Mouse (Mus musculus) midbrain, embryonic 16.5 days (tissue): ENCODE results near the gene Pwwp2b. TPM values are rescaled to one million over a fixed set of nuclear protein-coding genes. Genes with fewer than 3 reads are reported as not detected.

Experiments
- ATAC-seq: fragments of 200-750 bp; cut with Nextera tagmentation; 2 replicates; pipeline ENCODE4 v1.8.0; 2017; ENCODE audit warnings: moderate TSS enrichment
- H3K27ac ChIP-seq: fragments of 300-500 bp; sonication (generic); 2 replicates; pipeline ENCODE4 v1.5.1; 2014; ENCODE audit warnings: mild to moderate bottlenecking, low read length, mixed read lengths
- H3K27me3 ChIP-seq: fragments of 300-500 bp; sonication (generic); 2 replicates; pipeline ENCODE4 v1.6.1; 2014; ENCODE audit warnings: low read depth, low read length, mixed read lengths; ENCODE audit not compliant: control insufficient read depth, insufficient read depth
- H3K36me3 ChIP-seq: fragments of 300-500 bp; sonication (generic); 2 replicates; pipeline ENCODE4 v1.6.1; 2014; ENCODE audit warnings: mild to moderate bottlenecking, low read length, moderate library complexity, mixed read lengths; ENCODE audit not compliant: control insufficient read depth, insufficient read depth
- H3K4me1 ChIP-seq: fragments of 300-500 bp; sonication (generic); 2 replicates; pipeline ENCODE4 v1.6.1; 2014; ENCODE audit warnings: mild to moderate bottlenecking, low read length, mixed read lengths; ENCODE audit not compliant: control insufficient read depth, insufficient read depth
- H3K4me2 ChIP-seq: fragments of 300-500 bp; sonication (generic); 2 replicates; pipeline ENCODE4 v1.6.1; 2014; ENCODE audit warnings: mild to moderate bottlenecking, low read length, mixed read lengths
- H3K4me3 ChIP-seq: fragments of 300-500 bp; sonication (generic); 2 replicates; pipeline ENCODE4 v1.5.1; 2014; ENCODE audit warnings: low read depth, mild to moderate bottlenecking, low read length, moderate library complexity, mixed read lengths
- H3K9ac ChIP-seq: fragments of 300-500 bp; sonication (generic); 2 replicates; pipeline ENCODE4 v1.6.1; 2014; ENCODE audit warnings: low read depth, low read length, mixed read lengths
- H3K9me3 ChIP-seq: fragments of 300-500 bp; sonication (generic); replicated peaks from 2 replicates; pipeline ENCODE4 v1.6.1; 2014; ENCODE audit warnings: mild to moderate bottlenecking, low read length, mixed read lengths; ENCODE audit not compliant: control insufficient read depth, poor library complexity, severe bottlenecking
- WGBS: fragments of 180-500 bp; shearing (Covaris S2); extraction: QIAGEN DNeasy Blood & Tissue Kit; methylation state at CpG from one replicate; pipeline ENCODE4 v1.1.7; 2014; 5-methylcytosine and 5-hydroxymethylcytosine counted together
- polyA plus RNA-seq: library from polyadenylated mRNA; unstranded; fragments of >200 nt; fragmentation: Nextera tagmentation; extraction: Ambion mirVana; gene quantifications from 2 replicates; pipeline ENCODE4 v1.2.1, GENCODE M21; 2015

The Pwwp2b gene
- polyA plus RNA-seq, 1 experiment from 2014 or later, result 4.4 TPM

- no peaks in the 10 kb centered on the region for H3K36me3 ChIP-seq
- H3K4me3 ChIP-seq, result no peak overlapping the region
- ATAC-seq, result no peak
- no peaks in the 10 kb centered on the region for H3K27me3 ChIP-seq
- H3K9me3 ChIP-seq, result no peaks in the 10 kb centered on the region; the same call in 1 of the 2 replicates
- WGBS, result 83% methylated on average over 6 of the region's 6 CpGs
- no peak overlapping the region for H3K9ac ChIP-seq
- no peaks in the 10 kb centered on the region for H3K4me1 ChIP-seq
- no peak overlapping the region for H3K4me2 ChIP-seq
- H3K27ac ChIP-seq, result no peak overlapping the region
These were observed 17.4 kb downstream of the Pwwp2b start for GRCm38 (mm10) chr7:139265634-139266033.

GRCm38 (mm10) chr7:139266431-139266830, 18.1 kb downstream of the Pwwp2b start:
- Histone ChIP-seq H3K4me3 (no peak overlapping the region), H3K27me3 (no peaks in the 10 kb centered on the region), H3K27ac (no peak overlapping the region), H3K4me2 (no peak overlapping the region), H3K4me1 (no peaks in the 10 kb centered on the region), H3K9ac (no peak overlapping the region), H3K36me3 (no peaks in the 10 kb centered on the region), H3K9me3 (no peaks in the 10 kb centered on the region)
- WGBS, result 70% methylated on average over 6 of the region's 6 CpGs
- no peak for ATAC-seq

GRCm38 (mm10) chr7:139266886-139267870, 18.9 kb downstream of the Pwwp2b start:
- Histone ChIP-seq H3K9ac (no peak overlapping the region), H3K4me2 (no peak overlapping the region), H3K9me3 (no peaks in the 10 kb centered on the region), H3K4me3 (no peak overlapping the region), H3K36me3 (no peaks in the 10 kb centered on the region), H3K27me3 (no peaks in the 10 kb centered on the region), H3K4me1 (no peaks in the 10 kb centered on the region), H3K27ac (no peak overlapping the region)
- no peak for ATAC-seq
- 75% methylated on average over 8 of the region's 8 CpGs for WGBS

GRCm38 (mm10) chr7:139270738-139271137, 22.5 kb downstream of the Pwwp2b start:
- H3K4me2 ChIP-seq, result no peak overlapping the region
- 87% methylated on average over 1 of the region's 1 CpGs for WGBS
- no peak overlapping the region for H3K27ac ChIP-seq
- no peaks in the 10 kb centered on the region for H3K27me3 ChIP-seq
- no peak for ATAC-seq
- H3K9me3 ChIP-seq, result no peaks in the 10 kb centered on the region
- H3K4me1 ChIP-seq, result peaks cover 4% of the 10 kb centered on the region; the same call in 1 of the 2 replicates
- no peak overlapping the region for H3K9ac ChIP-seq
- H3K4me3 ChIP-seq, result no peak overlapping the region
- H3K36me3 ChIP-seq, result no peaks in the 10 kb centered on the region

GRCm38 (mm10) chr7:139271871-139272270, 23.6 kb downstream of the Pwwp2b start:
- no peaks in the 10 kb centered on the region for H3K9me3 ChIP-seq
- H3K9ac ChIP-seq, result no peak overlapping the region
- no peaks in the 10 kb centered on the region for H3K27me3 ChIP-seq
- WGBS, result 82% methylated on average over 5 of the region's 5 CpGs
- H3K4me3 ChIP-seq, result no peak overlapping the region
- no peak for ATAC-seq
- H3K4me2 ChIP-seq, result no peak overlapping the region
- H3K4me1 ChIP-seq, result peaks cover 4% of the 10 kb centered on the region; the same call in 1 of the 2 replicates
- H3K27ac ChIP-seq, result no peak overlapping the region
- H3K36me3 ChIP-seq, result no peaks in the 10 kb centered on the region

- Histone ChIP-seq H3K4me3 (no peak overlapping the region), H3K36me3 (no peaks in the 10 kb centered on the region), H3K9ac (no peak overlapping the region), H3K27ac (no peak overlapping the region), H3K4me2 (no peak overlapping the region), H3K4me1 (peaks cover 4% of the 10 kb centered on the region; the same call in 1 of the 2 replicates), H3K27me3 (no peaks in the 10 kb centered on the region), H3K9me3 (no peaks in the 10 kb centered on the region)
- ATAC-seq, result no peak
- 38% methylated on average over 1 of the region's 1 CpGs for WGBS
These were observed 24.5 kb downstream of the Pwwp2b start for GRCm38 (mm10) chr7:139272639-139273396.

- Histone ChIP-seq H3K36me3 (no peaks in the 10 kb centered on the region), H3K27ac (no peak overlapping the region), H3K9me3 (no peaks in the 10 kb centered on the region), H3K27me3 (no peaks in the 10 kb centered on the region), H3K4me2 (no peak overlapping the region), H3K9ac (no peak overlapping the region), H3K4me3 (no peak overlapping the region), H3K4me1 (peaks cover 4% of the 10 kb centered on the region; the same call in 1 of the 2 replicates)
- ATAC-seq, result no peak
- WGBS, result 90% methylated on average over 2 of the region's 2 CpGs
These were observed 25.1 kb downstream of the Pwwp2b start for GRCm38 (mm10) chr7:139273397-139273719.

- no peak overlapping the region; the same call in 1 of the 2 replicates for H3K27ac ChIP-seq
- H3K4me2 ChIP-seq, result no peak overlapping the region
- H3K4me3 ChIP-seq, result no peak overlapping the region
- no peaks in the 10 kb centered on the region for H3K9me3 ChIP-seq
- H3K27me3 ChIP-seq, result no peaks in the 10 kb centered on the region
- peaks cover 6% of the 10 kb centered on the region; the same call in 1 of the 2 replicates for H3K4me1 ChIP-seq
- no peak overlapping the region for H3K9ac ChIP-seq
- no peak for ATAC-seq
- H3K36me3 ChIP-seq, result no peaks in the 10 kb centered on the region
- WGBS, result 63% methylated on average over 10 of the region's 10 CpGs
These were observed 27.3 kb downstream of the Pwwp2b start for GRCm38 (mm10) chr7:139275586-139275985.

- 90% methylated on average over 10 of the region's 10 CpGs for WGBS
- peaks cover 6% of the 10 kb centered on the region; the same call in 1 of the 2 replicates for H3K4me1 ChIP-seq
- no peak overlapping the region for H3K27ac ChIP-seq
- H3K27me3 ChIP-seq, result no peaks in the 10 kb centered on the region
- no peaks in the 10 kb centered on the region for H3K9me3 ChIP-seq
- no peak overlapping the region for H3K4me2 ChIP-seq
- H3K4me3 ChIP-seq, result no peak overlapping the region
- ATAC-seq, result no peak
- no peaks in the 10 kb centered on the region for H3K36me3 ChIP-seq
- H3K9ac ChIP-seq, result no peak overlapping the region
These were observed 27.9 kb downstream of the Pwwp2b start for GRCm38 (mm10) chr7:139276150-139276549.
